Mouse (Mus musculus): Measurements from ENCODE around the gene D11Wsu47e.
A peak's percentile ranks its signal among the peaks of the same experiment; 100 is the strongest.

Gene D11Wsu47e

DNA sequence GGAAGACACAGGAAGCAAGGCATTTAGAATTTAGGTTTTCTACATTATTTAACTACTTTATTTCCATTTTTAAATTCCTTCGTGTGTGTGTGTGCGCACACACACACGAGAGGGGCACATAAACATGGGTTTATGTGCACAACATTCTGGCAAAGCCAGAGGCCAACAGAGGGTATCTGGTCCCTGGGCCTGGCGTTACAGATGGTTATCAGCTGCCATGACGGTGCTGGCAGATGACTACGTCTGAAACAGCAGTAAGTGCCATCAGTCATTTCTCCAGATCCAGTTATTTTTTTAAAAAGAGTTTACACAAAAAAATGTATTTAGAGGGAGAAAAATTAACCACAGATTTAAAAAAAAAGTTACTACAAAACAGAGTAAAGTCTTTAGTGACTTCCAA is 18.0 kb upstream of the D11Wsu47e start:
- DNase-seq (ENCODE audit: low read depth, low spot score), result no peak

DNA sequence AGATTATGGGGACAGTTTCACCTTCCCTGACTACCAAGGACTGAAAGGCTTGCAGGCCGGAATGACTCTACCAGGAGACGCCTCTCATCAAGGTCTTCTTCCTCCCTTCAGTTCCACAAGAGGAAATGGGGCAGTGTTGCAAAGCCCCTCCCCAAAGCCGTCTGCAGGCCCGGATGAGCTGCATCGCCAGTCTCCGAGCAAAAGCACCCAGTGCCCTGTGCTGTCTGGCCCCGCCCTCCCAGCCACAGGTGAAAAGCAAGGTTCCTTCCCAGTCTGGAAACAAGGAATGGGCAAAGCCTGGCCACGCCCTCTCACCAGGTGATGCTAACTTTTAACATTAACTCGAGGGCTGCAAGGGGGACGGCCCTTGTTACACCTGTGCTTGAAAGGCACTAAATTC is 17.6 kb upstream of the D11Wsu47e start:
- no peak for DNase-seq (ENCODE audit: low read depth, low spot score)

DNA sequence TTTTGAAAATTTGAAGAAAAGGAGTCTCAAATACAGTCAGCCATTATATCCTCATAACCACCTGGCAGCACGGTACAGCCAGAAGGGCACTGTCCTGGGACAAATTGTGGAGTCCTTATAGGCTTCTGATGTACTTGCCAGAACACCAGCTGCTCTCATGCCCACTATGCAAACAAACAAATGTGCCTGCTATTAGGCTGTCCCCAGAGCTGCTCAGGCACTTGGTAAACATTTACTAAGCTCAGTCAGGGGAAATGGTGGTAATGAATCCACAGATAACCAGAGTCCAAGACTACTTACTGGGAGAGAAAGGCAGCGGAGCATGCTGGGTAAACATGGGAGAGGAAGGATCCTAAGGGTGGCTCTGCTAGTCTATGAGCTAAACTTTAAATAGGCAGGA is 17.1 kb upstream of the D11Wsu47e start:
- no peak for DNase-seq (ENCODE audit: low read depth, low spot score)

DNA sequence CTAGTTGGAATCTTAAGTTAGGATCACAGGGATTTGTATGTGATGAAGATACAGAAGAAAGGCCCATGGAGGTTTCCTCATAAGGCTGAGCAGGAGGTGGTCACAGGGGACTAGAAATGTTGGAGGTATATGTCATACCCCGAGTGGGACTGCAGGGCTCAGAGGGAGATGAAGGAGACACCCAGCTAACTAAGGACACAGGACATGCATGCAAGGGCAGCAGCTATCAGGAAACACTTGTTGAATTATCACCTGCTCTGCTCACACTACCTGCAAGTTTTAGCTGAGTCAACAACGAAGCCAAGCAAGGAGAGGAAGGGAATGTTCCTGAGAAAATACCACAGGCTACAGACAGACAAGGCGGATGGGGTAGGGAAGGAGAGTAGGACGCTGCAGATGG is 16.5 kb upstream of the D11Wsu47e start:
- DNase-seq (ENCODE audit: low read depth, low spot score), result no peak

DNA sequence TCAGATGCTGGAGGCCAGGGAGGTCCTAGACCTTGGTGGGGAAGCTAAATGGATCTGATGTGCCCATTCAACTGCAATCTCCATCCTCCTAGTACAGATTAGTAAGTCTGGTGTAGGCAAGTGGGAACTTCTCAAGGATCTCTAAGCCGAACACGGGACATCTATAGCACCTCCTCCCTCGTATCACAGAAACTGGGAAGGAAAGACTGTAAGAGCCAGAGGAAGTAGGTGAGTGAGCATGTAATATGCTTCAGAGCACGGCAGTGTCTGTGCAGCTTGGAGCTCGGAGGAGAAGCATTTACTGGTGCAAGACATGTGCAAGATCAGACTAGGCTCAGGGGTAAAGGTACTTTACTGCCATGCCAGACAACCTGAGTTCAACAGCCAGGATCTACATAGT is 15.4 kb upstream of the D11Wsu47e start:
- no peak for DNase-seq (ENCODE audit: low read depth, low spot score)

DNA sequence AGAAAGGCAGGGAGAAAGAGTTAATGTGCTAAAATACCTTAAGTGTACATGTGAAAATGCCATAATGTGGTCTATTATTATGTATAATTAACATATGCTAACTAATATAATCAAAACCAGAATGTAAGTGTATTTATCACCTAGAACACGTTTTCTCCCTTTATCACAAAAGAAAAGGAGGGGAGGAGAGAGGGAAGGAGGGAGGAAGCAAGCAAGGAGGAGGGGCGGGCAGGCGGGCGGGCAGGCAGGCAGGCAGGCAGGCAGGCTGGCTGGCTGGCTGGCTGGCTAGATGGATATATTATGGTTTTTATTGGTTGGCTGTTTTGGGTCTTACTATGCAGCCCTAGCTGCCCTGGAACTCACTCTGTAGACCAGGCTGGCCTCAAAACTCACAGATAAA is 14.5 kb upstream of the D11Wsu47e start:
- no peak for DNase-seq (ENCODE audit: low read depth, low spot score)

DNA sequence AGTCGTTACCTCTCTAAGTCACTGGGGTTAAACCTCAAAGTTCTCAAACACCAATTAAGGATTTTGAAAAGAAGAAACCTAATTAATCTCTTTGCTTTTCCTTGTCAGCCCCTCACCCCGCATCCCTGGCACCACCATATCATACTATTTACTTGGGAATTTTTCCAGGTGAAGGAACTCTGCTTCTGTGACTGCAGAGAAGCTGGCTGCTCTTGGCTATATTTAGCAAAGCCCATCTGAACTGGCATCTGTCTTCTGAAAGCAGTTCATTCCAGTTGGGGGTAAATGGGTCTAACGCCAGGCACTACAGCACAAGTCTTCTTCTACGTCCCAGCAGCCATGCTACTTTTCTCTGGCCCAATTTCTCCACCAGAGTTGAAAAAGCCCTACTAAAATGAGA is 10.6 kb upstream of the D11Wsu47e start:
- no peak for DNase-seq (ENCODE audit: low read depth, low spot score)

DNA sequence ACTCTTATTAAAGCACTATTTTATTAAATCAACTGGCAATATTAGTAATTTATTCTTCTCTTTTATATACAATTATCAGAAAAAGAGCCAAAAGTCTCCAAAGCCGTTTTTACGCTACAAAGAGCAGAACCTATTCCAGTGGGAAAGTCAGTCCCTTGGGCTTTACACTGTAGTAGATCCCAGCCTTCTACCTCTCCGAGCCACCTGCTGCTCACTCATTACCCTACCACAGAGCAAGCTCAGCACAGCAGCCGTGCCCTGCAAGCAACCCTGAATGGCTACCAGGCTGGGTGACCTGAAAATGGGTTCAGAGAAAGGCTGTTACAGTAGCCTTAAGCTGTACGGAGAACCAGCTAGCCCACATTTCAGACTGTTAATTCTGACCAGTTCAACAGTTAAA is 9.6 kb upstream of the D11Wsu47e start:
- DNase-seq (ENCODE audit: low read depth, low spot score), result no peak

DNA sequence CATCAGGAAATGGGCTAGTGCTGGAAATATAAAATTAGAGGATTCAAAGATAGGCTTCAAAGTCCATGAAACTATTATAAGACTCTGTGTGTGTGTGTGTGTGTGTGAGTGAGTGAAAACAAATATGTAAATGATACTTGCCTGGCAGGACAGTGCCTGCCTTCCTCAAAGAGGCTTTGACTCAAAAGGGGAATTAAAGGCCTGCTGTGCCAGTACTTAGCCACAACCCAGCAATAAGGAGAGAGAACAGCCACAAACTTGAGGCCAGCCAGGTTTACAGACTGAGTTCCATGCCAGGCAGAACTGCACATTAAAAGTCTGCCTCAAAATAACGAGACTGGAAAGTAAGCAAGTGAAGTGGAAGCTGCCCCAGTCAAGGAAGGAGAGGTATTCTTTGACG is 7.4 kb upstream of the D11Wsu47e start:
- no peak for DNase-seq (ENCODE audit: low read depth, low spot score)

DNA sequence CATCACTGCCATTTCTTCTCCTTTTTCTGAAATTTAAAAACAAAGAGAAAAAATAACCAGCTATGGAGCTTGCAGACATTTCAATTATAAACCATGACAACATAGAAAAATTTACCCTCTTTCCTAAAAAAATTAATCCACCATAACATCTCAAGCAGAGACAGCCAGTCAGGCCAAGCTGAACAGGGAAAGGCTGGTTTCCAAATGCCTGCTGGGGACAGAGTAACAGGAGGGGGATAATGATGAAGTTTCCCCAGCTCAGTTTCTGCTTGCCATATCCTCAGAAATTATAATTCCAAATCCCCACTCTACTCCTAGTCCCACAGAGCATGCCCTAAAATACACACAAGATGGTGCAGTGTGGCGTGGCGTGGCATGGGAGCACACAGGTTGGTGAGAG is 6.8 kb upstream of the D11Wsu47e start:
- DNase-seq (ENCODE audit: low read depth, low spot score), result no peak

DNA sequence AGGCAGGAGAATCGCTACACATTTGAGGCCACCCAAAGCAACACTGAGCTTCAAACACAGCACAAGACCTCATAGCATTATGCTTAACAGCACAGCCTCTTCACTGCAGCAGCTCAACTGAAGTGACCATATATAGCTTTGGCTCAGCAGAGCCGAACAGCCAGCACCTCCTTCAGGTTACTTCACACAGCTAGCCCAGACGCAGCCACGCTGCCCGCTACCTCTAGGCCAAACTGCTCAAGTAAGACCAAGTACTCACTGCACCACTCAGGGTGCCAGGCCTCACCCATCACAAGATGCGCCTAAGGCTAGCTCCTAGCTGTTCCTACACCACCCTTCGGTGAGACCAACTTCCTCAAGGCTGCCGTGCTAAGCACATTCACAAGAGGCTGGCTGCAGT is 5.8 kb upstream of the D11Wsu47e start:
- DNase-seq (ENCODE audit: low read depth, low spot score), result no peak

DNA sequence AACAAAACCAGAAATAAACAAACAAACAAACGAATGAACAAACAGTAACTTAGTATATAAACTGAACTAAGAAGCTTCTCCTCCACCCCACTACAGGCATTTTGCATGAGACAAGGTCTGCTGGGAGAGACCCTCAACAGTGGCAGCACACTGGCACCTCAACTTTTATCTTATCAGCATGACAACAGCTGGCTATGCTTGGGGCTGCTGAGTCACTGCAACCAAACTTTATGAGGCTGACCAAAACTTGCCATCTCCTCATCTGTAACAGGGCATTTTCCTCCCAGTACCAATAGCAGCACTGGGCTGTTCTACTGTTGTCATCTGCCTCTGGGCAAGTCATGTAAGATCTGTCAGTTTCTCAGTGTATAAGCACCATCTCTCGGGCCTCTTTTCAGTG is 3.3 kb upstream of the D11Wsu47e start:
- no peak for DNase-seq (ENCODE audit: low read depth, low spot score)

DNA sequence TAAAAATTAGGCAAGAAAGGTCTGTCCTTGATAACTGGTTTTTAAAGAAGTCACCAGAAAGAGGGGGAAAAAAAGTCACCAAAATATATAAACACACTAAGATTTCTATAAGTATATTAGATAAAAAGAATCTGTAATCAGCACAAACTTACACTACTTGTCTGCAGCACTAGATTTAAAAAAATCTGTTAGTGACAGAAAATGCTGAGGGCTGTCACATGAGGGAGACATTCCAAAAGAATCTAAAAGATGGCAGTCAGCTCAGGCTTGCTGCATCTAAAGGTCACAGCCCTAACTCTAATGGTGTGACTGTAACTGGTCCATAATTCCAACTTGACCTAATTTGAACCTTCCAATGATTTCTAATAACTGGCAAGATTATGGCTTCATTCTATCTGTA is 2.2 kb upstream of the D11Wsu47e start:
- DNase-seq (ENCODE audit: low read depth, low spot score), result no peak

DNA sequence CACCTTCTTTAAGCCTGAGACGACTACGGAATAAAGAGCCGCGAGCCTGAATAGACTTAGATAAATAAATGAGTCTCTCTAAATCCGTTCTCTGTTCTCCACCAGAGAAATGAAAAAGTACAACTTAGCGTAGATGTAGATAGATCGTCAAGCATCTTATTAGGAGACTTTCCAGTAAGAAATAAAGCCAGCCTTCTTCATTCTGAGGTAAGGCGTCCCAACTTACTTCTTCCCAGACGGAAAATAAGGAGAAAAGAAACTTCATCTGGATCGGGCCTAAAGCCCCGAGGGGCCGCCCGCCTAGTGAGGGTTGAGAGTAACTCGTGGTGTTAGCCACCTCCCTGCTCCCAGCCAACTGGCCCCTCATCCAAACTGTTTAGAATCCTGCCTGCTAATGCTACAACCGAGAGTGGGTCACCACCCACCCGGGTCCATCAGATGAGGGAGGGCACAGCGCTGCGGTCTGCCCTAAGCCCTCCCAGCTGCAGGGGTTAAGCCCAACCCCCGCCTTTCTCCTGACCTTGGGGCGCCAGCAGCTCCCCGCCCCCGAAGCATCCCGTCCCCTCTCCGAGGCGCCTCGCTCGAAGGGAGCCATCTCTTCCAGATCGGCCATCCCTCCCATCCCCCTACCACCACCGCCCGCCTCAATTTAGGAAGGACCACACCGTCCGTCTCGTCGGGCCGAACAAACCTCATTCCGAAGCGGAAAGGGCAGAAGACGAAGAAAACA is 1.1 kb upstream of the D11Wsu47e start:
- peak; percentile 34 for DNase-seq (ENCODE audit: low read depth, low spot score)

DNA sequence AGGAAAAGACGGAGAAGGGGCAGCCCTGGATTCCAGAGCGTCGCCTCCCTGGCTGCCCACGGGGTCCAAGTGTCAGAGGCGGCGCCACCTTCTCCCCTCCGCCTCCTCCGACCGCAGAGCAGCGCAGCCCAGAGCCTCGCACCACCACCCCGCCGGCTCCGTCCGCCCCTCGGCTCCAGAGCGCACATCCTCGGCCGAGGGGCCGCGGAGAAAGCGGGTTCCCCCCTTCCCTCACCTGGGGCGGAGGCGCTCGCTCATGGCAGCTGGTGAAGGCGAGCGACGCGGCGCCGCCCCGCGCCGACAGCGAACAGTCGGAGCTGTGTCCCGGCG is 620 bp upstream of the D11Wsu47e start:
- no peak for DNase-seq (ENCODE audit: low read depth, low spot score)

DNA sequence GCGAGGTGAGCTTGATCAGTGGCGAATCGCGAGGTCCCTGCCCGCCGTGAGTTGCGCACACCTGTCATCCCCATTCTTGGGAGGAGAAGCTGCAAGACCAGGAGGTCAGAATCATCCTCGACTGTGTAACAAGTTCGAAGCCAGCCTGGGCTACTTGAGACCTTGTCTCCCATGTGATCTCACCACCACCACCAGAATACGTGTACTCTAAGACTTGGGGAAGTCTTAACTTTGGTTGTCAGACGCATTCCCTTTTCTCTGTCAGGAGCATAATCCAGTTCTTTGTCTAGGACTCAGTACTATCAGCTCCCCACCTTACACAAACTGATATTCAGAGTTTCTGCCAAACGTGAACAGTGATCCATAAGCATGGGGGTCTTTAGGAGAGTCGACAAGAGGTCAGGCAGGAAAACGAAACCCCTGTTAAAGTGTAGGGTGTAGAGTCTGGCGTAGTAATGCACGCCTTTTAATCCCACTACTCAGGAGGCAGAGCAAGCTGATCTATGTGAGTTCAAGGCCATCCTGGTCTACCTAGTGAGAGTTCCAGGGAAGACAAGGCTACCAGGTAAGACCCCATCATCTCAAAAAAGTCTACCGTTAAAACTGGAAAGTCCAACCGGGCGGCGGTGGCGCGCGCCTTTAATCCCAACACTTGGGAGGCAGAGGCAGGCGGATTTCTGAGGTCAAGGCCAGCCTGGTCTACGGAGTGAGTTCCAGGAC is 655 bp downstream of the D11Wsu47e start:
- DNase-seq (ENCODE audit: low read depth, low spot score), result no peak

DNA sequence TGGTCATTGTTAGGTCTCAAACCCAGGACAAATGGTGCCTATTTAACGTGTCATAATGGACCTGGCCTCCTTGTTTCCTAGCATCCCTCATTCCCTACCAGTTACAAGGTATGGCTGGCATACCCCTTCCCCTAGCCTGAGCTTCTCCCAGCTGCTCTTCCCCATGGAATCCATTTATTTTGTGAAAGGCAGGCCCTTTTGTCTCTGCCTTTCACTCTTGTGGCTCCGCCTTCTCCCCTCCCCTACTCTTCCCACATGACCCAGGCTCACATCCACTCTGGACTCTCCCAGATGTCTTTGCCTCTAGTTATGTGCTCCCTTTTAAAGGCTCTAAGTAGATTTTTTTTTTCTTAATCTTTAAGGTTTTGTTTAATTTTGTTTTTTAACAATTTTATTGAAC is 2.8 kb downstream of the D11Wsu47e start:
- no peak for DNase-seq (ENCODE audit: low read depth, low spot score)

DNA sequence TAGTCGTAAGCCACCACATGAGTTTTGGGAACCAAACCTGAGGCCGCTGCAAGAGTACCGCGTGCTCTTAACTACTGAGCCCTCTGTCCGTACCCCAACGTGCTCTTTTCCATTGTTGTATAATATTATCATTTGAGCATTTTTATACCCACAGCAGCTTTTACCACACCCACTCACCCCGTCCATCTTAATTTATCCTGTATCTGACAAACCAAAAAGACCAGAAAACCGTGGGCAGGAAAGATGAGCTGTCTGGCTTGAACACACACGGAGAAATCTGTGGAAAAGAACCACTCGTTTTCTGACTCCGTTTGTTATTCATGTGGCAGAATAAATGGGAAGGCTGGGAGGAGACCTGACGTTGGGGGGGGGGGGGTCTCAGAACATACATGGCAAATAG is 6.3 kb downstream of the D11Wsu47e start:
- no peak for DNase-seq (ENCODE audit: low read depth, low spot score)

DNA sequence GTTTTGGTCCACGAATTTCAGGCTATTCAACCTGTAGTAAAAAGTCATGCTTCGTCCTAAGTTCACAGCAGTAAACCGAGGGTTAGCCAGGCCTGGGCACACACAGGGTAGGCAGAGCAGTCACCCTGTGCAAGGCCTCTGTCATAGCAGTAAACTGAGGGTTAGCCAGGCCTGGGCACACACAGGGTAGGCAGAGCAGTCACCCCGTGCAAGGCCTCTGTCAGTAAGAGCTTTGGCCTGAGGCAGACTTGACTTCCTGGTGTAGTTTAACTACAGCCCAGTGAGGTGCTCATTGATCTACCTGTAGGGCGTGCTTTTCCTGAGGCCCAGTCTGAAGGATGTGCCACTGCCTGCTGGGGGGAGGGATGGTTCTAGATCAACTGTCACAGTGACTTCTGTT is 7.1 kb downstream of the D11Wsu47e start:
- no peak for DNase-seq (ENCODE audit: low read depth, low spot score)

DNA sequence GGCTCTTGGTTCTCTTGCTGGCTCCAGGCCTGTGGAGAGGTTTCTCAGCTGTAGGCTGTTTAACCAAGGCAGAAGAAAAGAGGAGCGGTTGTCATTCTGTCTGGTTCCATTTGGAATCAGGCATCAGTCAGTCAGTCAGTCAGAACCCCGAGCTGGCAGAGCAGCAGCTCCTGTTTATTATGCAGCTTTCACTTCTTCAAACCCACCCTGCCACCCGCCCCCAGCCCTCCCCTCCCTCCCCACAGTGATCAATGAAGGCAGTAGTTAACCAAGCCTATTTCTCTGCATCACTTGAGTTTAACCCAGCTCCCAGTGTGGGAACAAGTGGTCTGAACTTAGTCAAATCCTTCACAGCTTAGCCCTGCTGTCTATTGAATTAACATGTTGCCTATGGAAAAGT is 7.6 kb downstream of the D11Wsu47e start:
- no peak for DNase-seq (ENCODE audit: low read depth, low spot score)

DNA sequence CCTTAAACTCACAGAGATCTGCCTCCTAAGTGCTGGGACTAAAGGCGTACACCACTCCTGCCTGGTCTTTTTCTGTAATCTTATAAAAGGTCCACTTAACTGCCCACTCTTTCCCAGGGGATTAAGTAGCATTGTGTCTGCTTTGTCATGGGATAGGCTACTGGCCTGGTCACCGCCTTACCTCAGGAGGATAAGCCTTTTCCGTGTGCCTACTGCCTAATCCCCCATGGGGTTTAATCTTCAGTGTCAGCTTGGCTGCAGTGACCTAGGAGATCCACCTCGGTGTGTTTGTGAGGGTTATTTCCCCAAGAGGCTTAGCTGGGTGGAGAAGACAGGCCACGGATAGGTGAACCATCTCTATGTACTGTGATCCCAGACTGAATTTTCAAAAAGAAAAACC is 13.4 kb downstream of the D11Wsu47e start:
- no peak for DNase-seq (ENCODE audit: low read depth, low spot score)

DNA sequence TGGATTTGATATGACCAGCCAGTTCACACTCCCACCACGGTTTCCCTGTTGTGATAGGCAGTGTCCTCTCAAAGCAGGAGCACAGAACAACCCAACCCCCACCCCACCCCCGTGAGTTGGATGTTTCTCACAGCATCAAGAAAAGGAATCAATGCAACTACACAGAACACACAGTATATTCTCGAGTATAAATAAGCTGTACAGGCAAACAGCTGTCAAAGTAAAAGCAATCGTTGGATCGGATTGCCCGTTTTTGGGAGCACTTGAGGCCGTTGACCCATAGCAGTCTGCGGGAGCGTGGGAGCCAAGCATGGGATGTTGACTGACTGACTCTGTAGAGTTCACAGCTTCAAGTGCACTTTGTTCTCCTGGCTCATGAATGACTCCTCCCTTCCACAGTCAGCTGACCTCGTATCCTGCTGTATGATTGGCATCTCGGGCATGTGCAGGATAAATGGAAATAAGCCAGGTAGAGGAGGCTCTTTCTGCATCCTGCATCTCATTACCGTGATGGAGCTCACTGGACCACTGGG is 13.9 kb downstream of the D11Wsu47e start:
- DNase-seq (ENCODE audit: low read depth, low spot score), result no peak

DNA sequence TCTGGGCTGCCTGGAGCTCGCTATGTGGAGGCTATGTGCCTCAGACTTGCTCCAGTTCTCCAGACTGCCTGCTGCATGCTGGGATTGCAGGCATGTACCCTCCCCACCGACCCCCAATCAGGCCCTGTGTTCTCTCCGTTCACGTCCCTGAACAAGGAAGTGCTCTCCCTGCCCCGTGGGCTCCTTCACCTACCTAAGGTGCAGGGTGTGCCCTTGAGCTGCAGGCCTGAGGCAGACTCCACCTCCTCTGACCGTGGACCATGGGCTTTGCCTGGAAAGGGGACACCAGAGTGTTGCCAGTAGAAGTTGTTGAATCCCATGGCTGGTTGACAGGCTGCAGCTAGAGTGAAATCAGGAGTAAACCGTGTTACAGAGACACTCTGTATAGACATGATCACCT is 15.4 kb downstream of the D11Wsu47e start:
- DNase-seq (ENCODE audit: low read depth, low spot score), result no peak

Data from embryo, embryonic 11.5 days (tissue).